ENCODE assay signal across 11 mouse cellular contexts in genomic region chr5:68351793-68352192, GRCm38 (mm10).
DNase-seq lines count a peak whose midpoint lies in the region; ATAC-seq and TF ChIP-seq lines count a peak whose summit lies in the region.
"Had no signal": no experiment of that assay in that cellular context is flagged by ENCODE, and none has a peak within 500 bp of the region (broad histone marks: within the 10 kb centered on the region; RNA-seq: fewer than 3 reads in every experiment).

No protein-coding gene starts in this region.

- peaks cover 9% of the 10 kb centered on the region; the same call in 1 of the 2 replicates for H3K4me1 ChIP-seq in cerebellum, adult 2 months (ENCODE audit: control insufficient read depth, insufficient read depth, low read length)
- no peaks in the 10 kb centered on the region for H3K4me1 ChIP-seq in forebrain, embryonic 16.5 days (replicated peaks; ENCODE audit: control insufficient read depth, insufficient read depth, low read length)

- peak; percentile 26 to 28 for DNase-seq in left cerebral cortex, postnatal 14 days (ENCODE audit: low spot score in 2 of 2)
- no peak for DNase-seq in left cerebral cortex, adult 2 months (ENCODE audit: extremely low spot score in 1 of 2, low spot score in 2 of 2)
- peak; percentile 85 to 96 for DNase-seq in cerebellum, adult 2 months
- DNase-seq in retina, postnatal 7 days (ENCODE audit: low read depth, low spot score), result peak; percentile 13
- DNase-seq in testis, postnatal 14 days (ENCODE audit: low spot score), result no peak
- DNase-seq in gastrocnemius, postnatal 4 days (ENCODE audit: low spot score in 2 of 2), result no peak
- DNase-seq: kidney, adult 9 months; lung, adult 2 months; thymus, adult 18-20 months had no signal

- intact Hi-C loops in left cerebral cortex, postnatal 14 days (cut with DNase I), result no loop called here
- intact Hi-C loops in left cerebral cortex, adult 2 months (cut with DNase I), result no loop called here

- ATAC-seq in forebrain, embryonic 16.5 days, result peak; percentile 64
- ATAC-seq in erythroid progenitor cell, adult 5-6 weeks (replicated peaks; ENCODE audit: low FRiP score, poor library complexity, severe bottlenecking), result no peak

- H3K4me3 ChIP-seq in left cerebral cortex, adult 2 months, result no peak overlapping the region
- no peak overlapping the region for H3K4me3 ChIP-seq in cerebellum, adult 2 months (replicated peaks; ENCODE audit: insufficient read depth, low read depth, low read length)
- no peak overlapping the region for H3K4me3 ChIP-seq in forebrain, embryonic 16.5 days (replicated peaks; ENCODE audit: low read length)

- no peaks in the 10 kb centered on the region for H3K9me3 ChIP-seq in forebrain, embryonic 16.5 days (ENCODE audit: control insufficient read depth, low read length)

- H3K27ac ChIP-seq in left cerebral cortex, adult 2 months, result no peak overlapping the region
- no peak overlapping the region for H3K27ac ChIP-seq in cerebellum, adult 2 months (ENCODE audit: insufficient read depth, low read length)
- H3K27ac ChIP-seq in forebrain, embryonic 16.5 days (ENCODE audit: low read length), result no peak overlapping the region

- no peaks in the 10 kb centered on the region for H3K27me3 ChIP-seq in cerebellum, adult 2 months (ENCODE audit: control insufficient read depth, insufficient read depth, low read length)
- H3K27me3 ChIP-seq in forebrain, embryonic 16.5 days (replicated peaks; ENCODE audit: control insufficient read depth, insufficient read depth, low read length), result no peaks in the 10 kb centered on the region

- no peak for TF ChIP-seq POLR2A in cerebellum, adult 2 months (IDR thresholded peaks at IDR 0.05; ENCODE audit: borderline replicate concordance, insufficient read depth, low read length)

- TF ChIP-seq CTCF in left cerebral cortex, adult 2 months (IDR thresholded peaks at IDR 0.05), result no peak
- TF ChIP-seq CTCF in cerebellum, adult 2 months (IDR thresholded peaks at IDR 0.05; ENCODE audit: borderline replicate concordance, insufficient read depth, low read depth, low read length), result no peak

- H3K9ac ChIP-seq in forebrain, embryonic 16.5 days (replicated peaks; ENCODE audit: low read depth, low read length), result no peak overlapping the region

- 5% methylated on average over 5 of the region's 5 CpGs for WGBS in cerebellum, adult 2 months
- 57% methylated on average over 5 of the region's 5 CpGs for WGBS in forebrain, embryonic 16.5 days

- H3K36me3 ChIP-seq in forebrain, embryonic 16.5 days (ENCODE audit: control insufficient read depth, insufficient read depth), result no peaks in the 10 kb centered on the region

- no peak overlapping the region for H3K4me2 ChIP-seq in forebrain, embryonic 16.5 days (ENCODE audit: low read length)

Comparison
In these comparisons a context has a peak if more than half of its experiments do, and no peak if none do; other contexts are left out.
1. DNase-seq: peak in left cerebral cortex, postnatal 14 days (2 of 2), cerebellum, adult 2 months (2 of 2) and retina, postnatal 7 days (single experiment); none in left cerebral cortex, adult 2 months (0 of 2), testis, postnatal 14 days (single experiment) and gastrocnemius, postnatal 4 days (0 of 2).